Mouse (Mus musculus) bone marrow, adult 2 months (tissue): ENCODE data around the gene Lars2. TPM values are rescaled to one million over a fixed set of nuclear protein-coding genes. Genes with fewer than 3 reads are reported as not detected.
"Not testable (repeated sequence)": the region's sequence is repeated elsewhere in the genome, so short reads cannot be mapped to it uniquely, and the experiment has no call there.

ENCODE experiments used
- H3K27ac ChIP-seq: fragments of 200-500 bp; 2 replicates; pipeline ENCODE4 v1.5.1; 2012; ENCODE audit warnings: low read depth, mild to moderate bottlenecking, control low read depth, inconsistent platforms, low read length; ENCODE audit not compliant: control insufficient read depth, poor library complexity, insufficient read depth
- H3K4me1 ChIP-seq: fragments of 200-500 bp; 2 replicates; pipeline ENCODE4 v1.6.1; 2011; ENCODE audit warnings: low read length; ENCODE audit not compliant: control insufficient read depth, insufficient read depth
- H3K4me3 ChIP-seq: fragments of 200-500 bp; replicated peaks from 2 replicates; pipeline ENCODE3; 2011; ENCODE audit warnings: mild to moderate bottlenecking, low read depth, low read length, control low read depth; ENCODE audit not compliant: control insufficient read depth
- CTCF ChIP-seq: fragments of 200-500 bp; IDR thresholded peaks from 2 replicates; pipeline ENCODE4 v1.5.1; 2011; ENCODE audit warnings: low read length, control low read depth; ENCODE audit not compliant: control insufficient read depth, insufficient read depth
- POLR2A ChIP-seq: fragments of 200-500 bp; IDR thresholded peaks from 2 replicates; pipeline ENCODE4 v1.6.1; 2011; ENCODE audit warnings: low read depth, mild to moderate bottlenecking, control low read depth, low read length, borderline replicate concordance; ENCODE audit not compliant: control insufficient read depth
- WGBS: fragments of 180-500 bp; shearing (Covaris S2); methylation state at CpG from one replicate; pipeline ENCODE4 v1.1.7; 2018; 5-methylcytosine and 5-hydroxymethylcytosine counted together
- polyA plus RNA-seq: library from polyadenylated mRNA; stranded (reverse); fragments of >200 nt; gene quantifications from 2 replicates; pipeline ENCODE4 v1.2.4, GENCODE M21; 2011; ENCODE audit warnings: low replicate concordance; ENCODE audit not compliant: missing spikeins, insufficient read depth, insufficient read length

The Lars2 gene
- polyA plus RNA-seq: 22,640 and 27,480 TPM in 2 replicates

GRCm38 (mm10) chr9:123366708-123367385, at the start of gene Lars2:
TSS of gene Lars2 (plus strand) at chr9:123366927.
- H3K4me3 ChIP-seq: peak within 1 kb of the TSS; percentile 84
- no peaks in the 10 kb centered on the region for H3K4me1 ChIP-seq
- no peak for TF ChIP-seq CTCF
- TF ChIP-seq POLR2A: peak; percentile 55; the same call in 1 of the 2 replicates
- peak within 1 kb of the TSS; percentile 63 for H3K27ac ChIP-seq
- under 1% methylated on average over 35 of the region's 35 CpGs for WGBS

- Histone ChIP-seq H3K4me3 (no peak overlapping the region), H3K27ac (no peak overlapping the region), H3K4me1 (no peaks in the 10 kb centered on the region)
- no peak for TF ChIP-seq CTCF
- TF ChIP-seq POLR2A: no peak
Observed at GRCm38 (mm10) chr9:123326106-123326505, 40.6 kb upstream of the Lars2 start.

- WGBS: 63% methylated on average over 3 of the region's 3 CpGs
- TF ChIP-seq POLR2A (no peak), CTCF (no peak)
- Histone ChIP-seq H3K4me1 (no peaks in the 10 kb centered on the region), H3K27ac (no peak overlapping the region), H3K4me3 (no peak overlapping the region)
Observed at GRCm38 (mm10) chr9:123328336-123328735, 38.4 kb upstream of the Lars2 start.

GRCm38 (mm10) chr9:123329831-123330230, 36.9 kb upstream of the Lars2 start:
- Histone ChIP-seq H3K4me1 (no peaks in the 10 kb centered on the region), H3K27ac (no peak overlapping the region), H3K4me3 (no peak overlapping the region)
- WGBS: 86% methylated on average over 7 of the region's 7 CpGs
- TF ChIP-seq CTCF (no peak), POLR2A (no peak)

GRCm38 (mm10) chr9:123330271-123330670, 36.5 kb upstream of the Lars2 start:
- 79% methylated on average over 1 of the region's 1 CpGs for WGBS
- not testable (repeated sequence) for H3K27ac ChIP-seq, H3K4me1 ChIP-seq, H3K4me3 ChIP-seq

GRCm38 (mm10) chr9:123333479-123333878, 33.2 kb upstream of the Lars2 start:
- Histone ChIP-seq H3K27ac (no peak overlapping the region), H3K4me1 (no peaks in the 10 kb centered on the region), H3K4me3 (no peak overlapping the region)
- TF ChIP-seq CTCF: no peak
- 87% methylated on average over 2 of the region's 2 CpGs for WGBS

GRCm38 (mm10) chr9:123335044-123335670, 31.6 kb upstream of the Lars2 start:
- TF ChIP-seq CTCF: no peak
- TF ChIP-seq POLR2A: no peak
- WGBS: 56% methylated on average over 5 of the region's 5 CpGs
- no peaks in the 10 kb centered on the region for H3K4me1 ChIP-seq
- H3K27ac ChIP-seq: no peak overlapping the region
- no peak overlapping the region for H3K4me3 ChIP-seq

GRCm38 (mm10) chr9:123339651-123340144, 27.0 kb upstream of the Lars2 start:
- TF ChIP-seq CTCF (no peak), POLR2A (no peak)
- no peak overlapping the region for H3K27ac ChIP-seq
- 4% methylated on average over 3 of the region's 3 CpGs for WGBS
- no peaks in the 10 kb centered on the region for H3K4me1 ChIP-seq
- no peak overlapping the region for H3K4me3 ChIP-seq
